Mouse (Mus musculus) adrenal gland, postnatal 14 days (tissue): Measurements from ENCODE around the gene Eln. TPM values are rescaled to one million over a fixed set of nuclear protein-coding genes. Genes with fewer than 3 reads are reported as not detected.

Experiments used
- DNase-seq: peaks from one replicate; pipeline ENCODE4 v3.0.0; 2021; ENCODE audit warnings: mixed read lengths
- long read RNA-seq, 2 experiments: library from polyadenylated mRNA; stranded (forward); transcript quantifications; one replicate each; pipeline ENCODE4 v2.0.0; 2021
- total RNA-seq: library from RNA; stranded (reverse); gene quantifications from 2 replicates; pipeline ENCODE4 v1.2.3, GENCODE M21; 2021

Gene Eln
- total RNA-seq, result 148 and 554 TPM in 2 replicates
- long read RNA-seq, experiment 1, transcript Eln-201 (37 exons, 3,853 nt), result major isoform, 16 of 48 reads
- long read RNA-seq, experiment 1, partial matches to known transcripts, result 22 of 48 reads
- long read RNA-seq, experiment 1, other reads (novel, unspliced or antisense), result 10 of 48 reads
- long read RNA-seq, experiment 2, transcript Eln-201 (37 exons, 3,853 nt), result major isoform, 17 of 57 reads
- long read RNA-seq, experiment 2, partial matches to known transcripts, result 35 of 57 reads
- long read RNA-seq, experiment 2, other reads (novel, unspliced or antisense), result 5 of 57 reads

GRCm38 (mm10) chr5:134746890-134747511 lies at the start of gene Eln:
Gene Eln, minus strand, starts transcription at chr5:134747323.
- peak; percentile 42 for DNase-seq

- DNase-seq, result peak; percentile 15
Measured at GRCm38 (mm10) chr5:134790080-134790995, 43.2 kb upstream of the Eln start.

- DNase-seq, result peak; percentile 25
Measured at GRCm38 (mm10) chr5:134788237-134788636, 41.1 kb upstream of the Eln start.

GRCm38 (mm10) chr5:134785691-134786371 lies 38.7 kb upstream of the Eln start:
- DNase-seq, result peak; percentile 26

- DNase-seq, result no peak
Measured at GRCm38 (mm10) chr5:134783794-134784193, 36.7 kb upstream of the Eln start.

GRCm38 (mm10) chr5:134780963-134781362 lies 33.8 kb upstream of the Eln start:
- no peak for DNase-seq

GRCm38 (mm10) chr5:134780146-134780545 lies 33.0 kb upstream of the Eln start:
- peak; percentile 74 for DNase-seq

GRCm38 (mm10) chr5:134776551-134776950 lies 29.4 kb upstream of the Eln start:
- no peak for DNase-seq

GRCm38 (mm10) chr5:134772522-134772921 lies 25.4 kb upstream of the Eln start:
- DNase-seq, result peak; percentile 31

GRCm38 (mm10) chr5:134771750-134772149 lies 24.6 kb upstream of the Eln start:
- DNase-seq, result no peak

- DNase-seq, result peak; percentile 37
Measured at GRCm38 (mm10) chr5:134769181-134769580, 22.1 kb upstream of the Eln start.

GRCm38 (mm10) chr5:134765441-134765840 lies 18.3 kb upstream of the Eln start:
- peak; percentile 42 for DNase-seq

GRCm38 (mm10) chr5:134763326-134763725 lies 16.2 kb upstream of the Eln start:
- peak; percentile 73 for DNase-seq

GRCm38 (mm10) chr5:134761409-134762124 lies 14.4 kb upstream of the Eln start:
- peak; percentile 71 for DNase-seq

GRCm38 (mm10) chr5:134756031-134756430 lies 8.9 kb upstream of the Eln start:
- no peak for DNase-seq

- DNase-seq, result no peak
Measured at GRCm38 (mm10) chr5:134754096-134754495, 7.0 kb upstream of the Eln start.

GRCm38 (mm10) chr5:134750469-134750868 lies 3.3 kb upstream of the Eln start:
- no peak for DNase-seq

GRCm38 (mm10) chr5:134747947-134748618 lies 960 bp upstream of the Eln start:
- DNase-seq, result peak; percentile 82

- peak; percentile 85 for DNase-seq
Measured at GRCm38 (mm10) chr5:134747512-134747893, 380 bp upstream of the Eln start.

- DNase-seq, result no peak
Measured at GRCm38 (mm10) chr5:134746201-134746600, 922 bp downstream of the Eln start.

- no peak for DNase-seq
Measured at GRCm38 (mm10) chr5:134745801-134746200, 1.3 kb downstream of the Eln start.
